Mouse (Mus musculus): ENCODE data around the gene Dennd1a. TPM values are rescaled to one million over a fixed set of nuclear protein-coding genes. Genes with fewer than 3 reads are reported as not detected.

Dennd1a gene
- total RNA-seq, 2 experiments from 2014 or later: 77.6 to 82.6 TPM

GRCm38 (mm10) chr2:38168606-38169005 lies 118.6 kb downstream of the Dennd1a start:
- DNase-seq (ENCODE audit: low spot score in 2 of 2): no peak

GRCm38 (mm10) chr2:38165966-38166365 lies 121.2 kb downstream of the Dennd1a start:
- DNase-seq (ENCODE audit: low spot score in 2 of 2): no peak

- no peak for DNase-seq (ENCODE audit: low spot score in 2 of 2)
These were observed 122.7 kb downstream of the Dennd1a start for GRCm38 (mm10) chr2:38164326-38165035.

- no peak for DNase-seq (ENCODE audit: low spot score in 2 of 2)
These were observed 124.7 kb downstream of the Dennd1a start for GRCm38 (mm10) chr2:38162486-38162885.

GRCm38 (mm10) chr2:38161484-38161883 lies 125.7 kb downstream of the Dennd1a start:
- no peak for DNase-seq (ENCODE audit: low spot score in 2 of 2)

- no peak for DNase-seq (ENCODE audit: low spot score in 2 of 2)
These were observed 127.5 kb downstream of the Dennd1a start for GRCm38 (mm10) chr2:38159736-38160135.

GRCm38 (mm10) chr2:38157002-38157401 lies 130.2 kb downstream of the Dennd1a start:
- DNase-seq (ENCODE audit: low spot score in 2 of 2): no peak

GRCm38 (mm10) chr2:38156001-38156400 lies 131.2 kb downstream of the Dennd1a start:
- DNase-seq (ENCODE audit: low spot score in 2 of 2): no peak

- no peak for DNase-seq (ENCODE audit: low spot score in 2 of 2)
These were observed 142.4 kb downstream of the Dennd1a start for GRCm38 (mm10) chr2:38144831-38145230.

- no peak for DNase-seq (ENCODE audit: low spot score in 2 of 2)
These were observed 143.0 kb downstream of the Dennd1a start for GRCm38 (mm10) chr2:38144067-38144779.

GRCm38 (mm10) chr2:38142905-38143304 lies 144.3 kb downstream of the Dennd1a start:
- no peak for DNase-seq (ENCODE audit: low spot score in 2 of 2)

- no peak for DNase-seq (ENCODE audit: low spot score in 2 of 2)
These were observed 145.0 kb downstream of the Dennd1a start for GRCm38 (mm10) chr2:38142210-38142609.

- DNase-seq (ENCODE audit: low spot score in 2 of 2): no peak
These were observed 147.7 kb downstream of the Dennd1a start for GRCm38 (mm10) chr2:38139536-38139935.

GRCm38 (mm10) chr2:38137086-38137485 lies 150.1 kb downstream of the Dennd1a start:
- peak; percentile 28 to 63 for DNase-seq (ENCODE audit: low spot score in 2 of 2)

GRCm38 (mm10) chr2:38135427-38135826 lies 151.8 kb downstream of the Dennd1a start:
- no peak for DNase-seq (ENCODE audit: low spot score in 2 of 2)

- DNase-seq (ENCODE audit: low spot score in 2 of 2): no peak
These were observed 154.0 kb downstream of the Dennd1a start for GRCm38 (mm10) chr2:38133036-38133825.

- DNase-seq (ENCODE audit: low spot score in 2 of 2): no peak
These were observed 154.9 kb downstream of the Dennd1a start for GRCm38 (mm10) chr2:38132233-38132822.

GRCm38 (mm10) chr2:38131538-38131937 lies 155.7 kb downstream of the Dennd1a start:
- no peak for DNase-seq (ENCODE audit: low spot score in 2 of 2)

- no peak for DNase-seq (ENCODE audit: low spot score in 2 of 2)
These were observed 157.0 kb downstream of the Dennd1a start for GRCm38 (mm10) chr2:38129961-38130802.

GRCm38 (mm10) chr2:38126383-38126732 lies 160.8 kb downstream of the Dennd1a start:
- no peak for DNase-seq (ENCODE audit: low spot score in 2 of 2)

Measured in layer of hippocampus, adult 18-20 months (tissue).